Mouse (Mus musculus) cortical plate, adult 2 months (tissue): ENCODE data around the gene Tmx1.

Experiments
- CTCF ChIP-seq: fragments of 200-500 bp; IDR thresholded peaks from 2 replicates; pipeline ENCODE4 v1.5.1; 2011; ENCODE audit warnings: mild to moderate bottlenecking, control low read depth, low read length; ENCODE audit not compliant: insufficient read depth; ENCODE audit errors: extremely low read depth
- POLR2A ChIP-seq: fragments of 200-500 bp; IDR thresholded peaks from 2 replicates; pipeline ENCODE4 v1.6.1; 2011; ENCODE audit warnings: mild to moderate bottlenecking, low read length, control low read depth; ENCODE audit not compliant: insufficient read depth; ENCODE audit errors: extremely low read depth

DNA sequence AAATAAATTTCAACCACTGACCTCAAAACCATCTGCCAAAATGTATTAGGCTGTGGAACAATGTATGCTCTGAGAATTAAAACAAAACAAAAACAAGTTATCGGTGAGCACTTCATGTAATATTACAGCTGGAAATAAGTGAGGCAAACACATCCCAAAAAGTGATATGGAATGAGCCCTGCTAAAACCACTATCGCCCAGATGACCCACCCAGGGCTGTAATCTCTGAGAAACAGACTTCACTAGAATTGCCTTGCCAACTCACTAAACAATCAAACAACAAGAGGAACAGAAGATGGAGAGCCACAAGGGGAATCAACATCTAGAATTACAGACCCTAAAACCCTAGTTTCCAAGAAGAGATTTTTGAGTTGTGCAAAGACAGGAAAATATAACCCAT is 752 bp upstream of the Tmx1 start:
- TF ChIP-seq POLR2A, result no peak
- TF ChIP-seq CTCF, result no peak
